Mouse (Mus musculus): ENCODE measurements at regions not wholly inside any gene's neighbourhood (a gene's known extent, or its start where the extent isn't known, plus 50 kb on each side); places are given as distances from the start of the nearest gene placed in this dataset.
"Not testable (repeated sequence)": the region's sequence is repeated elsewhere in the genome, so short reads cannot be mapped to it uniquely, and the experiment has no call there.

DNA sequence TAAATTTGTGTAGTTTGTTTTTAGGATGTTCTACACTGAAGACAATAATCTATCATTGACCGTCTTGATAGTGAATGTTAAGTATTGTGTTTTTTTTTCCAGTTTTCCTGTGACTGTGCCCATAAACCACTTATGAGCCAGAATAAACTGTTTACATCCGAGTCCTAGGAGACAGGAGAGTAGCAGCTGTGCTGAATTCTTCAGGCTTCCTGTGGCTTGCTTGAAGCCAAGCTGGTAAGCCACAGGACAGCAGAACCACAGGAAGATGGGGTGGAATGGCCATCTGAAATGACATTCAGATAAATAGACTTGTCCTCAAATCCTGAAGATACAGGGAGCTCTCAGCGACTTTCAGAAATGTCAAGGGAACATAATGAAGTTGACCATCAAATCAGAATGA, 428.1 kb upstream of the Gria1 start:
- WGBS, result 68% methylated on average over 3 of the region's 3 CpGs
- no peak overlapping the region for H3K4me3 ChIP-seq (replicated peaks; ENCODE audit: low read length)
- H3K36me3 ChIP-seq (ENCODE audit: control insufficient read depth, insufficient read depth, low read length), result no peaks in the 10 kb centered on the region
- TF ChIP-seq POLR2A (IDR thresholded peaks at IDR 0.05; ENCODE audit: borderline replicate concordance, extremely low read depth, insufficient read depth, insufficient read length), result no peak
- H3K4me1 ChIP-seq (ENCODE audit: control insufficient read depth, insufficient read depth, low read length), result no peaks in the 10 kb centered on the region
- H3K27me3 ChIP-seq (ENCODE audit: control insufficient read depth, insufficient read depth, low read length), result no peaks in the 10 kb centered on the region
- H3K9ac ChIP-seq (ENCODE audit: low read depth, low read length, severe bottlenecking), result no peak overlapping the region
- no peak overlapping the region for H3K4me2 ChIP-seq (replicated peaks; ENCODE audit: low read depth, low read length, severe bottlenecking)
- no peak overlapping the region for H3K27ac ChIP-seq (replicated peaks; ENCODE audit: low read depth, low read length)
- DNase-seq (ENCODE audit: low spot score) (no peak), ATAC-seq (ENCODE audit: low FRiP score, low read depth) (no peak)
- no peaks in the 10 kb centered on the region for H3K9me3 ChIP-seq (ENCODE audit: control insufficient read depth, low read length)

DNA sequence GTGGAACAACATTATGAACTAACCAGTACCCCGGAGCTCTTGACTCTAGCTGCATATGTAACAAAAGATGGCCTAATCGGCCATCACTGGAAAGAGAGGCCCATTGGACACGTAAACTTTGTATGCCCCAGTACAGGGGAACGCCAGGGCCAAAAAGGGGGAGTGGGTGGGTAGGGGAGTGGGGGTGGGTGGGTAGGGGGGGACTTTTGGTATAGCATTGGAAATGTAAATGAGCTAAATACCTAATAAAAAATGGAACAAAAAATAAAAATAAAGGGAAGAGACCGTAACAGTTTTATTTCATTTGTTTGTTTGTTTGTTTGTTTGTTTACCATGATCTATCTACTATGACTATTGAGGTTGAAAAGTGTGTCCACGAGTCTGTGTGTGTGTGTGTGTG, 417.8 kb upstream of the Gria1 start:
- not testable (repeated sequence) for H3K36me3 ChIP-seq (ENCODE audit: control insufficient read depth, insufficient read depth, low read length); DNase-seq (ENCODE audit: low spot score)
- 73% methylated on average over 3 of the region's 6 CpGs for WGBS

DNA sequence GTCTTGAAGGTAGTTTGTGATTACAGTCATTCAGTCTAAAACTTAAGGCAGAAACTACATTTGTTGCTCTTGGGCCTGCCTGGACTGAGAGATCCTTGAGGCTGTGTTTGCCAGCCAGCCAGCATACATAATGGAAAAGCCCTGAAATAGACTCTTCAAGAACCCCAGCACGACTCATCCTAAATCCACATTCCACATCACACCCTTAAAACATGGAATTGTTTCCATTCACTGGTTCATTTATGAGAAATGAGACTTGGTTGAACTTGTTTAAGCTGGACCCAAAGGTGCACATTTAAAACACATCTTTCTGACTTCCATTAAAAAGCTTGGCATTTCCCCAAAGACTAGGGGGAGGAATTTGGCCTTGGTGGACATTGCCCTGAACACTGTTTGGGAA, 407.4 kb upstream of the Gria1 start:
- Histone ChIP-seq H3K27ac (replicated peaks; ENCODE audit: low read depth, low read length) (no peak overlapping the region), H3K4me1 (ENCODE audit: control insufficient read depth, insufficient read depth, low read length) (no peaks in the 10 kb centered on the region), H3K9ac (ENCODE audit: low read depth, low read length, severe bottlenecking) (no peak overlapping the region), H3K9me3 (ENCODE audit: control insufficient read depth, low read length) (no peaks in the 10 kb centered on the region), H3K4me3 (replicated peaks; ENCODE audit: low read length) (no peak overlapping the region), H3K36me3 (ENCODE audit: control insufficient read depth, insufficient read depth, low read length) (no peaks in the 10 kb centered on the region), H3K4me2 (replicated peaks; ENCODE audit: low read depth, low read length, severe bottlenecking) (no peak overlapping the region), H3K27me3 (ENCODE audit: control insufficient read depth, insufficient read depth, low read length) (no peaks in the 10 kb centered on the region)
- DNase-seq (ENCODE audit: low spot score), result no peak
- WGBS, result 88% methylated on average over 1 of the region's 1 CpGs
- no peak for TF ChIP-seq POLR2A (IDR thresholded peaks at IDR 0.05; ENCODE audit: borderline replicate concordance, extremely low read depth, insufficient read depth, insufficient read length)
- no peak for ATAC-seq (ENCODE audit: low FRiP score, low read depth)

More for the DNA sequence above, 417.8 kb upstream of the Gria1 start:
- ATAC-seq (ENCODE audit: low FRiP score, low read depth), result peak; percentile 76
- not testable (repeated sequence) for H3K4me1 ChIP-seq (ENCODE audit: control insufficient read depth, insufficient read depth, low read length); H3K9ac ChIP-seq (ENCODE audit: low read depth, low read length, severe bottlenecking); H3K9me3 ChIP-seq (ENCODE audit: control insufficient read depth, low read length); H3K4me3 ChIP-seq (replicated peaks; ENCODE audit: low read length); H3K27ac ChIP-seq (replicated peaks; ENCODE audit: low read depth, low read length); H3K27me3 ChIP-seq (ENCODE audit: control insufficient read depth, insufficient read depth, low read length); H3K4me2 ChIP-seq (replicated peaks; ENCODE audit: low read depth, low read length, severe bottlenecking)

DNA sequence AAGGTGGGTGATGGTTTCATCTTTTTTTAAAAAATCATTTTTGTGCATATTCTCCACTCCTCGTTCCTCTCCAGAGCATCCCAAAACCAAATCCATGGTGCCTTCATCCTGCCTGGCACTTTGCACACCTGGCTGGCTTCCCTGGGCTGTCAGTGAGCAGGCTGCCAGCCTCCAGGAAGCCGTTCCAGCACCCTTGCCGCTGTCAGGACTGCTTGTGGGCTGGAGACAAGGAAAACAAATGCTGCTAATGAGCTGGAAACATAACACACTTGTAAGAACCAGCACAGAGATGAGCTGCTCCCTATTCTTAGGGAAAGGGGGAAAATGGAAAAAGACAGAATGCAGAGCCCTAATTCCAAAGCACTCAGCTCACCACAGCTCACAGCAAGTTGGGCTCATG, 383.5 kb upstream of the Gria1 start:
- no peak for ATAC-seq (ENCODE audit: low FRiP score, low read depth)
- 57% methylated on average over 3 of the region's 3 CpGs for WGBS
- Histone ChIP-seq H3K9ac (ENCODE audit: low read depth, low read length, severe bottlenecking) (no peak overlapping the region), H3K4me1 (ENCODE audit: control insufficient read depth, insufficient read depth, low read length) (no peaks in the 10 kb centered on the region), H3K4me3 (replicated peaks; ENCODE audit: low read length) (no peak overlapping the region), H3K27ac (replicated peaks; ENCODE audit: low read depth, low read length) (no peak overlapping the region), H3K36me3 (ENCODE audit: control insufficient read depth, insufficient read depth, low read length) (no peaks in the 10 kb centered on the region), H3K27me3 (ENCODE audit: control insufficient read depth, insufficient read depth, low read length) (no peaks in the 10 kb centered on the region), H3K4me2 (replicated peaks; ENCODE audit: low read depth, low read length, severe bottlenecking) (no peak overlapping the region), H3K9me3 (ENCODE audit: control insufficient read depth, low read length) (no peaks in the 10 kb centered on the region)
- no peak for DNase-seq (ENCODE audit: low spot score)
- TF ChIP-seq POLR2A (IDR thresholded peaks at IDR 0.05; ENCODE audit: borderline replicate concordance, extremely low read depth, insufficient read depth, insufficient read length), result no peak

- H3K9me3 ChIP-seq (ENCODE audit: control insufficient read depth, low read length), result no peaks in the 10 kb centered on the region
- H3K36me3 ChIP-seq (ENCODE audit: control insufficient read depth, insufficient read depth, low read length), result no peaks in the 10 kb centered on the region
- H3K9ac ChIP-seq (ENCODE audit: low read depth, low read length, severe bottlenecking), result no peak overlapping the region
- no peak for TF ChIP-seq POLR2A (IDR thresholded peaks at IDR 0.05; ENCODE audit: borderline replicate concordance, extremely low read depth, insufficient read depth, insufficient read length)
- H3K27me3 ChIP-seq (ENCODE audit: control insufficient read depth, insufficient read depth, low read length), result no peaks in the 10 kb centered on the region
- no peak overlapping the region for H3K4me3 ChIP-seq (replicated peaks; ENCODE audit: low read length)
- ATAC-seq (ENCODE audit: low FRiP score, low read depth) (no peak), DNase-seq (ENCODE audit: low spot score) (no peak)
- no peak overlapping the region for H3K4me2 ChIP-seq (replicated peaks; ENCODE audit: low read depth, low read length, severe bottlenecking)
- no peak overlapping the region for H3K27ac ChIP-seq (replicated peaks; ENCODE audit: low read depth, low read length)
- no peaks in the 10 kb centered on the region for H3K4me1 ChIP-seq (ENCODE audit: control insufficient read depth, insufficient read depth, low read length)
- WGBS, result 67% methylated on average over 2 of the region's 2 CpGs
These were observed 377.7 kb upstream of the Gria1 start for GRCm38 (mm10) chr11:56633445-56633844.

DNA sequence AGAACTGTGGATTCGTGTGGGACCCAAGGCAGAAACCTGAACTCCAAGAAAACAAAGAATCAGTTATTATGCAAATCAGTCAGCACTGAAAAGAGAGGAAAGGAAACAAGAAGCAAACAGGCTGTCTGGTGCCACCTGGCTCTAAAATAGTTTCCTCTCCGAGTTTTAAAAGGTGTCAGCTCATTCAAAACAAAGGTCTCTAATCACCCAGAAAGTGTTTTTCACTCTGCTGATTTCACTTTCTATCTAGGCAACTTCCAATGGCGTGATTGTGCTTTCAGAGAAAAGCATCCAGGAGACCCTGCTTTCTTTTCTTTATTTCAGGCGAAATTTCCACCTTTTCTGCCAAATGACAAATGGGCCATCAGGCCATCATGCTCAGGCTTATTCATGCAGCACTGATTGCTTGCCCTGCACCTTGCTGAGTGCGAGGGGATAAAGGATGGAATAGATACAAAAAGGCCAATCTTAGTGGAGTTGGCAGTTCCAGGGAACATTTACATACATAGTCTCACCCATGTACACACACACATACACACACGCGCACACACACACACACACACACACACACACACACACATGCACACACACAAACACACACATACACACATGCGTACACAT, 374.5 kb upstream of the Gria1 start:
- H3K27me3 ChIP-seq (ENCODE audit: control insufficient read depth, insufficient read depth, low read length), result no peaks in the 10 kb centered on the region
- no peaks in the 10 kb centered on the region for H3K36me3 ChIP-seq (ENCODE audit: control insufficient read depth, insufficient read depth, low read length)
- no peak for ATAC-seq (ENCODE audit: low FRiP score, low read depth)
- no peak for TF ChIP-seq POLR2A (IDR thresholded peaks at IDR 0.05; ENCODE audit: borderline replicate concordance, extremely low read depth, insufficient read depth, insufficient read length)
- no peaks in the 10 kb centered on the region for H3K9me3 ChIP-seq (ENCODE audit: control insufficient read depth, low read length)
- WGBS, result 68% methylated on average over 8 of the region's 8 CpGs
- H3K4me3 ChIP-seq (replicated peaks; ENCODE audit: low read length), result no peak overlapping the region
- H3K27ac ChIP-seq (replicated peaks; ENCODE audit: low read depth, low read length), result no peak overlapping the region
- no peak overlapping the region for H3K4me2 ChIP-seq (replicated peaks; ENCODE audit: low read depth, low read length, severe bottlenecking)
- no peak overlapping the region for H3K9ac ChIP-seq (ENCODE audit: low read depth, low read length, severe bottlenecking)
- DNase-seq (ENCODE audit: low spot score), result no peak
- H3K4me1 ChIP-seq (ENCODE audit: control insufficient read depth, insufficient read depth, low read length), result no peaks in the 10 kb centered on the region

Data from limb, embryonic 14.5 days (tissue).